Mouse (Mus musculus) thymus, adult 2 months (tissue): ENCODE measurements around the gene Pramef20.

Experiments used
- CTCF ChIP-seq: fragments of 200-500 bp; IDR thresholded peaks from 2 replicates; pipeline ENCODE4 v1.5.1; 2012; ENCODE audit warnings: mild to moderate bottlenecking, control low read depth, low read length, moderate library complexity, borderline replicate concordance; ENCODE audit not compliant: control insufficient read depth, poor library complexity, insufficient read depth; ENCODE audit errors: extremely low read depth
- POLR2A ChIP-seq: fragments of 200-500 bp; IDR thresholded peaks from 2 replicates; pipeline ENCODE4 v1.6.1; 2012; ENCODE audit warnings: mild to moderate bottlenecking, low read length, control low read depth, moderate library complexity; ENCODE audit not compliant: control insufficient read depth, poor library complexity, insufficient read depth; ENCODE audit errors: extremely low read depth

DNA sequence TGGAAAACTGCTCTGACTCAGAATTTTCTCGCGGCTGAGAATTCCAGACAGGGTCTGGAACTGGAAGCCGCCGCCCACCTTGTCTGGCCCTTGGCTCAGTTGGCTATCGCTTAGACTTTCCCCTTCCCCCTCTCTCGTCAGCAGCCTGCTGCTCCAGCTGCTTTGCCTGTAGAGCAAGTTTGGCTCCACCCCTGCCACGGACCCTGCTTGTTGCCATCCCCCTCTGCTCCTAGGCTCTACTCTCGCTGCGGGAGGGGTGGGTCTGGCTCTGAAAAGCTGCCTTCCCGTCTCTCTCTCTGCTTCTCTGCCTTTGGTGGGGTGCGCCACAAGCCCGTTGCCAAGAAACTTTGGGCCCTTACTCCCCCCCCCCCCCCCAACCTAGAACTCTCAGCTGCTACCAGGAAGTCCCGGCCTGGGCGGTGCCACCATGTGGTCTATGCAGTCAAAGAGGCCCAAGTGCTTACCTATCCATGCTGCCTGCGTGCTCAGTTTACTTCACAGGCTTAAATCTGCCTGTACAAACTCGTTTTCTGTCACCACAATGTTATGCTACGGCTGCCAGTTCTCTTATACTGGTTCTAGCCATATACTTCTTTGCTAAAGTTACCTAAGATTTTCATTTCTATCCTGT is 26.8 kb upstream of the Pramef20 start:
- TF ChIP-seq POLR2A = no peak
- no peak for TF ChIP-seq CTCF
